Mouse (Mus musculus): ENCODE results near the gene Hsd17b14.
A peak's percentile ranks its signal among the peaks of the same experiment; 100 is the strongest.

Hsd17b14 gene

DNA sequence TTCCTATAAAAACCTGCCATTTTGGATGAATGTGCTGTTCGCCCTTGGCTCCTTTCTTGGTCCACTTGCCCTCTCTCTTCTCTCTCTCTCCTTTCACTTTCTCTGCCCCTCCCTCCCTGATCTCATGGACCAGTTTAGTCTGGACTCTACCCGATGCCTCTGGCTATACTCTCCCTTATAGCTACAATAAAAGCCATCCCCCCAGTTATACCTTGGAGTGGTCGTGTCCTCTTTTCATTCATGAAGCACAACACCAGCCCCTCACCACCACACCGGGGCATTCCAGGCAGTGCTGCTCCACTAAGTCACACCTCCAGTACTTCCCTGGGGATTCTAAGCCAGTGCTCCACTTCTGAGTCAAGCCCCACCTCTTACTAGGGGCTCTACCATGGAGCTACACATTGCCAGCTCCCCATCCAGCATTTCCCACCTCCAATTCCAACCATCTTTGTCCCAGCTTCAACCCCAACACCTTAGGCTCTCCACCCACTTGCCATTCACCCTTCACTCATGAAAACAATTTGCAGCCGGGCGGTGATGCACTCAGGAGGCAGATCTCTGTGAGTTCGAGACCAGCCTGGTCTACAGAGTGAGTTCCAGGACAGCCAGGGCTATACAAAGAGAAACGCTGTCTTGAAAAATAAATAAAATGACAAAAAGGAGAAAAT, 12.6 kb downstream of the Hsd17b14 start:
- DNase-seq (ENCODE audit: low spot score in 2 of 2), result no peak

DNA sequence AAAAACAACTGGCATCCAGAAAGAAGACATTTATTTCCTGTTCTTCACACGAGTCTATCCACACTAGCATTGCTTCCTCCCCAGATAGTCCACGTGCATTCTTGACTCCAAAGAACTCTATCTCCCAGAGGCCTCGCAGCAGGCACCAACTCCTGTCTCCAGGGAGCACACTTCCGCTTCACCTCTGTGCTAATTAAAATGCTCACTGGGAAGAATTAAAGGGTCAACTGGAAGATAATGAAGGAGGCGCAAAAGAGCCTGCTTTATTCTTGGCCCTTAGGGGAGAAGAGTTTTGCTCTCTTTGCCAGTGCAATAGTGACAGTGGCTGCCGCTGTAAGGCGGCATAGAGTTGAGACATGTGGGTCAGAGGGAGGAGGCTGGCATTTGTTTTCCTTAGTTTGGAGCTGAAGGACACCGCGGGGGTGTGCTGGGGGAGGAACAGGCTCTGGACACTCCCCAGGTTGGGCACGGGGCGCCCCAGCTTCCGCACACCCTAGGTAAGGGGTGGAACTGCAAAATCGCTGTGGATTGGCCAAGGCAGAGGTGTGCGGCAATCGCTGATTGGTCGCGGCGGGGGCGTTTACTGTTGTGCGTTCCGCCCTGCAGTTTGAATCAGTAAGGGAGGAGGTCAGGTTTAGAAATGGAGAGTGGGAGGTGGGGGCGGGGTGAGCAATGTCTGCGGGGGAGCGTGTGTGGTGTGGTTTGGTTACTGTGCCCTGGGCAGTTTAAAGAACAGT, 13.3 kb downstream of the Hsd17b14 start:
- DNase-seq (ENCODE audit: low spot score in 2 of 2), result peak; percentile 79 to 83

GRCm38 (mm10) chr7:45568601-45569473, 14.1 kb downstream of the Hsd17b14 start:
- DNase-seq (ENCODE audit: low spot score in 2 of 2), result no peak

DNA sequence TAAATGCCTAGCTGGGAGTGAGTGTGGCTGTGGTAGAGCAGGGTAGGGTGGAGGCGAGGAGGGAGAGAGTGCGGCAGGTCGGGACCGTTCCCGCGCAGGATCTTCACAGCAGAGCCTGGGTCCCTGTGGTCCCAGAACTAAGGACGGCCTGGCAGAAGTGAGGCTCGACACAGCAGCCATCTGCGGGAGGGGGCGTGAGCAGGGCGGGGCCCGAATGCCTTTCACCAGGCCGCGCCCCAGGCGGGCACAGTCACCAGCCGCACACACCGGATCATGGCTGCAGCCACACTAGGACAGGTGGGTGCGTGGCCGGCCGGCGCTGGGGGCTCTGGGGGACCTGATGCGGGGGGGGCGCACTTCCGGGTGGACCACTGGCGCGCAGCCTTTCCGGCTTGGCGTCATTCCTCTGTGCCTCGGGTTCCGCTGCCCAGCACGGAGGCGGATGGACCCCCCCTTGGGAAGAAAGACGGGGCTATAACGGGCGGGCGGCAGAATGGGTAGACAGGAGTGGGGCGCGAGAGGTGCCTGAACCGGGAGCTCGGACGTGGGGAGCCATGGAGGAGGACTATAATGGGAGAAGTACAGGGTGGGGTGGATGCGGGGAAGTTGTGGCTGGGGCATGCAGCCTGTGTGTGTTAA, 15.5 kb downstream of the Hsd17b14 start, which contains the start of gene Bcat2:
Bcat2 (plus strand) TSS at position 51 of the 639 bp plus-strand sequence.
- DNase-seq (ENCODE audit: low spot score in 2 of 2), result peak; percentile 40 to 62

GRCm38 (mm10) chr7:45571966-45572365, 17.3 kb downstream of the Hsd17b14 start:
- no peak for DNase-seq (ENCODE audit: low spot score in 2 of 2)

- DNase-seq (ENCODE audit: low spot score in 2 of 2), result no peak
Measured at GRCm38 (mm10) chr7:45573954-45574353, 19.3 kb downstream of the Hsd17b14 start.

DNA sequence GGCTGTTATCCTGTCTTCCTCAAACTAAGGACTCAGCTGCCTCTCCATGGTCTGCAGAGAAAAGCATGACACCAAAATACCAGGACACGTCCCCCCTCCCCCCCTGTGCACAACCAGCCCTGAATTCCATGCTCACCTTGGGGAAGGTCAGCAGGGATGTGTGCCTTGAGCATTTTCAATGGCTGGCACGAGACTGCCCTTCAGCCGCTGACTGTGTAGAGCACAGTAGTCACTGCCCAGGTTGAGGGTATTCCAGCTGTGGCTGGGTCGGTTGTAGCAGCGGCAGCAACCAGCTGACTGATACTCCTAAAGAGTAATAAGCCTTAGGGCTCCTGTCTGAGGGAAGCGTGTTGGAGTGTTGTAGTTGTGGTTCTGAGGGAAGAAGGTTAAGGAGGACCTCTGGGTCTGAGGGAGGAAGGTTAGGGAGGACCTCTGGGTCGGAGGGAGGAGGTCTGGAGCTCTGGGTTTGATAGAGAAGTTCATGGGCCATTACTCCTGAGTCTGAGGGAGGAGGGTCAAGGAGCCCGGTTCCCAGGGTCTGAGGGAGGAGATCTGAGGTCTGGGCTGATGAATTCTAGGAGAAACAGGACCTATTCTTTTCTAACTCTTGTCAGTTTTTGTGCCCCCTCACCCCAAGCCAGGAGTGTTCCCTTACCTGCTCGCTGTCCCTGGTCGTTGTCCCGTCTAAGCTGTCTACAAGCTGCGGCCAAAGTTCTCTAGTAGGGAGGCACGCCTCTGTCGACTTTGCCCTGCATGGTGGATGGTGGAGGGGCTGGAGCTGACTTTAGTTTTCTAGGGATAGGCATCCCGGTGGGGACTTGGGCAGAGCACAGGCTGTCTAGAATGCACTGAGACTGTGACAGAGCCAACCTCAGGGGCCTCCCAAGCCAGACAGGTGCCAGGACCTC, 20.0 kb downstream of the Hsd17b14 start:
- no peak for DNase-seq (ENCODE audit: low spot score in 2 of 2)

GRCm38 (mm10) chr7:45585923-45586322, 31.2 kb downstream of the Hsd17b14 start:
- DNase-seq (ENCODE audit: low spot score in 2 of 2), result no peak

- no peak for DNase-seq (ENCODE audit: low spot score in 2 of 2)
Measured at GRCm38 (mm10) chr7:45587631-45588592, 33.2 kb downstream of the Hsd17b14 start.

- DNase-seq (ENCODE audit: low spot score in 2 of 2), result peak; percentile 95 to 98
Measured at GRCm38 (mm10) chr7:45589173-45589572, 34.5 kb downstream of the Hsd17b14 start.

- DNase-seq (ENCODE audit: low spot score in 2 of 2), result no peak
Measured at GRCm38 (mm10) chr7:45589898-45590297, 35.2 kb downstream of the Hsd17b14 start.

- DNase-seq (ENCODE audit: low spot score in 2 of 2), result no peak
Measured at GRCm38 (mm10) chr7:45590874-45591273, 36.2 kb downstream of the Hsd17b14 start.

DNA sequence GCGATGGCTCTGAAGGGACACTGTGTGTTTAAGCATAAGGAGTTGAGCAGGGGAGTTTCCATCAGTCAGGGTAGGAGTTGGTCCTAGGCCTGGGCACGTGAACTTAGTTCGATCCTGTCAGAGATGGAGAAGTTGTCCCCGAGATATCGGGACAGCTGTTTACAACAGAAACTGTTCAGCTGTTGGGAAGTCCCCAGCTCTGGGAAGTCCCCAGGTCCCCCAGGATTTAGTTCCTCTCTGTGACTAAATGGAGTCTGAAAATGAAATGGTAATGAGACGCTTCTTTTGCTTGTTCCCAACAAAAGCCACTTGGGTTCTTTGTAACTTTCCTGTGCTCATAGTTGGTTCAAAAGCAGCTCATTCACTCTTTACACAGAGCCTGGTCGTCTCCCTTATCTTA, 37.2 kb downstream of the Hsd17b14 start:
- no peak for DNase-seq (ENCODE audit: low spot score in 2 of 2)

DNA sequence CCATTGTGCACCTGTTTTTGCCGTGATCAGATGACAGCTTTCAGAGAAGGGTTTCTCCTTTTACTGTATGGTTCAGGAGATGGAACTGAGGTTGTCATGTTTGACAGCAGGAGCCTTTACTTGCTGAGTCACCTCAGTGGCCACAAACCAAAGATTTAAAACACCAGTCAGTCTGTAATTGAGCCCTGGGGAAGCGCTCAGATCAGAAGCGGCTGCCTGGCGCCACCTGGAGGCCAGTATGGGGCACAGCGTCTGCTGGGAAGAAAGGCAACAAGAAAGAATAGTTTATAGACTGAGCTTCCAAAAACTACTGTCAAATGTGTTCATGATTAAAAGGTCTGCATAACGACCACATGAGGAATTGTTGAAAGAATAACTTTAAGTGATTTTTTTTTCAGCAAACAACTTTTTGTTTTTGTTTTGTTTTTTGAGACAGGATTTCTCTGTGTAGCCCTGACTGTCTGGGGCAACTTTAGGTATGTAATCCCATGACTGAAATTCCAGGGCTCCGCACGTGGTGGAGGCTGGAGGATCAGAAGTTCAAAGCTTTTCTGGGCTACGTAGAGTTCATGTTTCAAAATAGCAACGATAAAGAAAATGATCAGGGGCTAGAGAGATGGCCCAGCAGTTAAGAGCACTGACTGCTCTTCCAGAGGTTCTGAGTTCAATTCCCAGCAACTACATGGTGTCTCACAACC, 38.6 kb downstream of the Hsd17b14 start:
- peak in 1 of 2 experiments; percentile 71 for DNase-seq (ENCODE audit: low spot score in 2 of 2)

DNA sequence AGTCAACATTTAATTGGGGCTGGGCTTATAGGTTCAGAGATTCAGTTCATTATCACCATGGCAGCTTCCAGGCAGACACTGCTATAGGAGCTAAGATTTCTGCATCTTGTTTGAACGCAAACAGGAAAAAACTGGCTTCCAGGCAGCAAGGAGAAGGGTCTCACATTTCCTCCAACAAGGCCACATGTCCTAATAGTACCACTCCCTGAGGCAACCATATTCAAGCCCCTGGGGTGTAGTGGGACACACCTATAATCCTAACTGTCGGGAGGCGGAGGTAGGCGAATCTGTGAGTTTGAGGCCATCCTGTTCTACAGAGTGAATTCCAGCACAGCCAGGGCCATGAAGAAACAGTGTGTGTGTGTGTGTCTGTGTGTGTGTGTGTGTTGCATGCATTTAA, 40.5 kb downstream of the Hsd17b14 start:
- no peak for DNase-seq (ENCODE audit: low spot score in 2 of 2)

GRCm38 (mm10) chr7:45596107-45596506, 41.4 kb downstream of the Hsd17b14 start:
- DNase-seq (ENCODE audit: low spot score in 2 of 2), result no peak

DNA sequence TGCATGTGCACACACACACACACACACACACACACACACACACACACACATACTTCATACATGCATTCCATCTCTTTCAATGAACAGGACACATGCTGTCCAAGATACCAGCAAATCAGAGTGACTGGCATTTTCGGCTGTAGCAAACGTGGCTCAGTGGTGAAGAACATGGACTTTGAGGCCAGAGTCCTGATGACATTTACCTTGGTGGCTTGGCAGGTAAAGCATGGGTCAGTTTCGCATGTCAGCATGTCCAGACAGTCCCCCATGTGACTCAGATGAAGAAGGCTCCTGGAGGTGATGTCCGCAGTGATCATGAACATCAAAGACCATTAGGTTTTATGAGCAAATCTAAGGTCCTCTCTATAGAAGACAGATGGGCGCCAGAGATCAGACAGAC, 42.3 kb downstream of the Hsd17b14 start:
- no peak for DNase-seq (ENCODE audit: low spot score in 2 of 2)

DNA sequence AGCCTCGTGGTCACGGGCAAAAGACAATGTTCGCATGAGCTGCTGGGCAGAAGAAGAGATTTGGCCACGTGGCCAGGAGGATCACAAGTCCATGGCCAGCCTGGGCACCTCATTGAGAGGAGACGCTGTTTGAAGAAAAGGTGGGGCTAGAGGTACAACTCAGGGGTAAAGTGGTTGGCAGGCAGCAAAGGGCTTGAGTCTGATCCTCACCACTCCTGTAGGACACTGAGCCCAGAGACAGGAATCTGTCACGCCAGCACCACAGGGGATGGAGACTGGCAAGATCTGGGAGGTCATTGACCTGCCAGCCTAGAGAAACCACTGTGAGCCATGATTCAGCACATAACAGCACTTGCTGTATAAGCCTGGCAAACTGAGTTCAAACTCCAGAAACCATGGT, 42.8 kb downstream of the Hsd17b14 start:
- DNase-seq (ENCODE audit: low spot score in 2 of 2), result no peak
